Mouse (Mus musculus) megakaryocyte progenitor cell, adult 5-6 weeks (primary cell): ENCODE data around the gene Fstl3. TPM values are rescaled to one million over a fixed set of nuclear protein-coding genes. Genes with fewer than 3 reads are reported as not detected.
"Not testable (repeated sequence)": the region's sequence is repeated elsewhere in the genome, so short reads cannot be mapped to it uniquely, and the experiment has no call there.

Experiments
- ATAC-seq: replicated peaks from 2 replicates; pipeline ENCODE4 v1.8.0; 2016; ENCODE audit warnings: mild to moderate bottlenecking, moderate TSS enrichment, inconsistent platforms; ENCODE audit not compliant: poor library complexity
- total RNA-seq, 2 experiments: library from RNA; stranded (forward) in 1 of 2; stranded (reverse) in 1 of 2; fragments of 157-497, 149-512 nt in 1 of 2; fragments of 200-1000 nt in 1 of 2; gene quantifications; 2 replicates each; pipeline versions ENCODE4 v1.2.3 to v1.2.4; 2015 to 2017

Fstl3 gene
- total RNA-seq (2015) (1.6 and 2.7 TPM in 2 replicates), total RNA-seq (2017) (1.3 and 3.6 TPM in 2 replicates)

GRCm38 (mm10) chr10:79777103-79777531 lies at the start of gene Fstl3:
Gene Fstl3 (plus strand): TSS chr10:79777272.
- no peak for ATAC-seq

- ATAC-seq: no peak
These were observed 48.5 kb upstream of the Fstl3 start for GRCm38 (mm10) chr10:79728323-79729249.

- peak; percentile 2; the same call in 1 of the 2 replicates for ATAC-seq
These were observed 47.6 kb upstream of the Fstl3 start for GRCm38 (mm10) chr10:79729357-79729965.

- peak; percentile 49 for ATAC-seq
These were observed 44.6 kb upstream of the Fstl3 start for GRCm38 (mm10) chr10:79732500-79732899.

- no peak for ATAC-seq
These were observed 43.2 kb upstream of the Fstl3 start for GRCm38 (mm10) chr10:79733847-79734246.

GRCm38 (mm10) chr10:79735361-79735760 lies 41.7 kb upstream of the Fstl3 start:
- ATAC-seq: no peak

- ATAC-seq: no peak
These were observed 40.4 kb upstream of the Fstl3 start for GRCm38 (mm10) chr10:79736706-79737105.

- ATAC-seq: peak; percentile 75
These were observed 38.8 kb upstream of the Fstl3 start for GRCm38 (mm10) chr10:79738259-79738658.

GRCm38 (mm10) chr10:79739234-79739633 lies 37.8 kb upstream of the Fstl3 start:
- 0 out of 2 replicates have a peak, but pooled peaks have one; percentile 7 for ATAC-seq

GRCm38 (mm10) chr10:79740863-79741262 lies 36.2 kb upstream of the Fstl3 start:
- no peak for ATAC-seq

- no peak for ATAC-seq
These were observed 33.9 kb upstream of the Fstl3 start for GRCm38 (mm10) chr10:79743161-79743560.

- ATAC-seq: no peak
These were observed 33.3 kb upstream of the Fstl3 start for GRCm38 (mm10) chr10:79743650-79744365.

GRCm38 (mm10) chr10:79745411-79745810 lies 31.7 kb upstream of the Fstl3 start:
- ATAC-seq: no peak

GRCm38 (mm10) chr10:79745898-79746773 lies 30.9 kb upstream of the Fstl3 start, which contains the start of gene Polrmt:
Gene Polrmt (minus strand): TSS chr10:79746581.
- ATAC-seq: peak; percentile 96

- peak; percentile 50 for ATAC-seq
These were observed 30.3 kb upstream of the Fstl3 start for GRCm38 (mm10) chr10:79746774-79747151.

GRCm38 (mm10) chr10:79748496-79748895 lies 28.6 kb upstream of the Fstl3 start:
- ATAC-seq: no peak

- peak; percentile 86 for ATAC-seq
These were observed 22.1 kb upstream of the Fstl3 start, which contains the start of gene Fgf22 for GRCm38 (mm10) chr10:79754856-79755516. Gene Fgf22 (plus strand): TSS chr10:79755076.

- ATAC-seq: no peak
These were observed 21.2 kb upstream of the Fstl3 start for GRCm38 (mm10) chr10:79755854-79756253.

GRCm38 (mm10) chr10:79756660-79757059 lies 20.4 kb upstream of the Fstl3 start:
- no peak for ATAC-seq

- ATAC-seq: not testable (repeated sequence)
These were observed 17.4 kb upstream of the Fstl3 start for GRCm38 (mm10) chr10:79759675-79760074.
